Mouse (Mus musculus): Measurements from ENCODE around the gene Tmem177.

Tmem177 gene

GRCm38 (mm10) chr1:119886320-119886719 lies 26.7 kb downstream of the Tmem177 start:
- DNase-seq = no peak

GRCm38 (mm10) chr1:119884272-119884671 lies 28.7 kb downstream of the Tmem177 start:
- DNase-seq = peak; percentile 51

GRCm38 (mm10) chr1:119878909-119879308 lies 34.1 kb downstream of the Tmem177 start:
- peak; percentile 83 for DNase-seq

- DNase-seq = no peak
Observed at GRCm38 (mm10) chr1:119877469-119877868, 35.5 kb downstream of the Tmem177 start.

- DNase-seq = no peak
Observed at GRCm38 (mm10) chr1:119868395-119869161, 44.4 kb downstream of the Tmem177 start.

- DNase-seq = no peak
Observed at GRCm38 (mm10) chr1:119867300-119867699, 45.7 kb downstream of the Tmem177 start.

- no peak for DNase-seq
Observed at GRCm38 (mm10) chr1:119865311-119865710, 47.7 kb downstream of the Tmem177 start.

- DNase-seq = no peak
Observed at GRCm38 (mm10) chr1:119863507-119864296, 49.3 kb downstream of the Tmem177 start.

- DNase-seq = no peak
Observed at GRCm38 (mm10) chr1:119859566-119859965, 53.4 kb downstream of the Tmem177 start.
